Mouse (Mus musculus) central nervous system, embryonic 14 days (tissue): ENCODE results near the gene Nfkb1. TPM values are rescaled to one million over a fixed set of nuclear protein-coding genes. Genes with fewer than 3 reads are reported as not detected.

ENCODE experiments used
- polyA plus RNA-seq: library from polyadenylated mRNA; depleted of rRNA; stranded (reverse); fragments of >200 nt; gene quantifications from 2 replicates; pipeline ENCODE4 v1.2.3, GENCODE M21; 2012; rRNA removed

Nfkb1 gene
- polyA plus RNA-seq: 24.9 and 30.0 TPM in 2 replicates

GRCm38 (mm10) chr3:135691191-135692131, at the start of gene Nfkb1:
Gene Nfkb1 (minus strand): TSS chr3:135691547.

Other genes with a start within 250 kb of the Nfkb1 start
- 2.7 and 3.3 TPM in 2 replicates for gene Manba, start 205.9 kb downstream of the Nfkb1 start, polyA plus RNA-seq
- 6.9 and 7.8 TPM in 2 replicates for gene Slc39a8, start 133.7 kb upstream of the Nfkb1 start, polyA plus RNA-seq